Mouse (Mus musculus) erythroblast, embryonic 14.5 days (primary cell): ENCODE data around the gene Med10. TPM values are rescaled to one million over a fixed set of nuclear protein-coding genes. Genes with fewer than 3 reads are reported as not detected.

Experiments
- H3K27me3 ChIP-seq: 2 replicates; pipeline ENCODE4 v1.6.1; 2012; ENCODE audit warnings: inconsistent platforms; ENCODE audit not compliant: control insufficient read depth
- H3K36me3 ChIP-seq: 2 replicates; pipeline ENCODE4 v1.6.1; 2012; ENCODE audit warnings: mild to moderate bottlenecking, inconsistent platforms; ENCODE audit not compliant: control insufficient read depth
- H3K4me1 ChIP-seq: 2 replicates; pipeline ENCODE4 v1.6.1; 2012; ENCODE audit warnings: inconsistent platforms; ENCODE audit not compliant: control insufficient read depth
- H3K4me3 ChIP-seq: replicated peaks from 2 replicates; pipeline ENCODE3; 2012; ENCODE audit warnings: moderate library complexity, mild to moderate bottlenecking, inconsistent platforms
- H3K9me3 ChIP-seq: 2 replicates; pipeline ENCODE4 v1.6.1; 2012; ENCODE audit warnings: low read length, inconsistent platforms, mixed read lengths; ENCODE audit not compliant: control insufficient read depth
- GATA1 ChIP-seq: IDR thresholded peaks from 2 replicates; pipeline ENCODE4 v1.6.1; 2012; ENCODE audit warnings: low read length, inconsistent platforms, mixed read lengths
- TAL1 ChIP-seq: IDR thresholded peaks from 3 replicates; pipeline ENCODE4 v1.6.1; 2012; ENCODE audit warnings: low read length, inconsistent platforms, mixed read lengths
- polyA plus RNA-seq: library from polyadenylated mRNA; stranded (reverse); fragments of >175 nt; gene quantifications from 2 replicates; pipeline ENCODE4 v1.2.3, GENCODE M21; 2012

Gene Med10
- polyA plus RNA-seq = 1.2 and 1.8 TPM in 2 replicates

DNA sequence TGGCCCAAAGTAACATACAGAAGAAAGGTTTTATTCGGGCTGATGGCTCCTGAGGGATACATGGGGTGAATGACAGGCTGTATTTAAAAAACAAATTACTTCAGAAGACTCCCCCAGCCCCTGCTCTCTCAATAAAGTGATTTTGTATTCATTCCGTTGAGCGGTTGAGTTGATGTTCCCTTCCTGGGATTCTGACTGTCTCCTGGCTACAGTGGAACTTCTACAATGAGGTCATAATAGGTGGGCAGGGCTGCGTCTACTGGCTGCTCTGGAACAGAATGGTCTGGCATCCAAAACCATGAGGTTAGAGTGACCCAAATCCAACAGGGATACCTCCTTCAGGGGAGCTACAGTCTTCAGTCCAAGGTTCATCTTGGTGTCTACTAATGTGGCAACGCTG, at the start of gene Med10:
TSS of gene Med10 (plus strand) at position 301 of the 400 bp plus-strand sequence.
- TF ChIP-seq GATA1 (no peak), TAL1 (no peak)
- H3K9me3 ChIP-seq = no peaks in the 10 kb centered on the region
- H3K27me3 ChIP-seq = no peaks in the 10 kb centered on the region
- H3K36me3 ChIP-seq = no peaks in the 10 kb centered on the region
- no peak within 1 kb of the TSS for H3K4me3 ChIP-seq
- H3K4me1 ChIP-seq = no peaks in the 10 kb centered on the region

DNA sequence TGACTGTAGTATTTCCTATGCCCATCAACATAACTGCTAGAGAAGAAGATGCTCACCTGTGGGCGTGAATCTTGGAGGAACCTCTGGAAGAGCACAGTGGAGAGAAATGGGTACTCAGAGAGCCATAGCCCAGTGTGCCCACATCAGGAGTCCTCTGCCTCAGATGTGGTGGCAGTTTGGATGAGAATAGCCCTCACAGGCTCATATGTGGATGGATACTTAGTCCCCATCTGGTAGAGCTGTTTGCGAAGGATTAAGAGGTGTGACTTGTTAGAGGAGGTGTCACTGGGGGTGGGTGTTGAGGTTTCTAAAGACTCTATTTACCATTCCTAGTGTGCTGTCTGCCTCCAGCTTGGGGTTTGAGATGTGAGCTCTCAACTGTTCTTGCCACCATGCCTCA, 49.3 kb upstream of the Med10 start:
- H3K4me1 ChIP-seq = no peaks in the 10 kb centered on the region
- H3K36me3 ChIP-seq = no peaks in the 10 kb centered on the region
- H3K4me3 ChIP-seq = no peak overlapping the region
- no peaks in the 10 kb centered on the region for H3K9me3 ChIP-seq
- TF ChIP-seq TAL1 (no peak), GATA1 (no peak)
- no peaks in the 10 kb centered on the region for H3K27me3 ChIP-seq

DNA sequence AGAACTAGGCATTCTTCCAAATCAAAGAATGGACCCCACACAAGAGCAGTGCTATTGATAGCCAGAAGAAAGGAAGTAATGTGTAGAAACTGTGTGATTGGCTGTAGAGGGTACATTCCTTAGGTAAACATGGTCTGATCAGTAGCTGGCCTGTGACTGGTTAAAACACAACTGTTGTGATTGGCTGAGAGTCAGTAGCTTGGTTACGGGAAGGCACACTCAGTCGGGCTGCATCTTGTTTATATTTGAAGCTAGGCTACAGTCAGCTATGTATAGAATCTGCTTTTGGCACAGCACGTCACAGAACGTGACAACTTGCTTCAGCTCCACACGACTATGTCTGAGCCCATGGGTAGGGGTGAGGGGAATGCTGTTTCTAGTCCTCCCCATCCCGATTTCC, 43.2 kb upstream of the Med10 start:
- H3K36me3 ChIP-seq = no peaks in the 10 kb centered on the region
- H3K4me1 ChIP-seq = no peaks in the 10 kb centered on the region
- no peaks in the 10 kb centered on the region for H3K27me3 ChIP-seq
- no peak for TF ChIP-seq GATA1
- TF ChIP-seq TAL1 = no peak
- no peak overlapping the region for H3K4me3 ChIP-seq
- peaks cover under 1% of the 10 kb centered on the region; the same call in 1 of the 2 replicates for H3K9me3 ChIP-seq

DNA sequence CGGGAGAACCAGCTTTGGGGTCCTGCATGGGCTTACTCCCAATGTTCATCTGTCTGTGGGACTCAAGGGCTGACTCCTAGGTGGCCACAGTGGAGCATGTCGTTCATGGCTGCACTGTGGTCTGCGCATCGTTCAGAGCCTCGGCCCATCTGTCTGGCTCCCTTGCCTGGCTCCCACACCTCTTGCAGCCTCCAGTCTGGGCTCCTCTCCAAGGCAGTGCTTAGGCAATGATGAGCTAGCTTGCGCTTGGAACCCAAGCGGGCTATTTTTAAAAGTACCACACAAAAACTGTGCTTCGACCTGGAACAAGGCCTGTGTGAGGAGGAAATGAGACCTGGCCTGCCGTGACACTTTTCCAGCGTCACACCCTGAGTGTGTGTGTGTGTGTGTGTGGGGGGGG, 40.8 kb upstream of the Med10 start:
- H3K9me3 ChIP-seq = peaks cover 4% of the 10 kb centered on the region; the same call in 1 of the 2 replicates
- TF ChIP-seq TAL1 (no peak), GATA1 (no peak)
- no peaks in the 10 kb centered on the region for H3K36me3 ChIP-seq
- no peak overlapping the region for H3K4me3 ChIP-seq
- no peaks in the 10 kb centered on the region for H3K4me1 ChIP-seq
- no peaks in the 10 kb centered on the region for H3K27me3 ChIP-seq

DNA sequence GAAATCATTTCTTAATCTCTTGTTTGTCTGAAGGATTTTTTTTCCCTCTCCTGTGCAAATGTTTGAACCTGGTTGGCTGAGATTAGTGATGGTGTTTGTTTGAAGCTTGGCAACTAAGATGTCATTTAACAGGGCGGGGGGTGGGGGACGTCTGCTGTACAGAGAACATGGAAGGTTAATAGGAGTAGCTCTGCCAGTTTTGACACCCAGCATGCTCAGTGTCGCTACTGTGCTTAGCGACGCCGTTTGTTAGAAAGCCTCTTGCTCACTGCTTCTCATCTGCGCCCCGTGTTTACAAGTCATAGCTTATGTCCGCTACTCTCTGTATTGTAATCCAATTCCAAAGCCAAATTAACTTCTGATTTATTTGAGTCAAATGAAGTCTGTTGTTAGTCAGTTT, 37.5 kb upstream of the Med10 start:
- Histone ChIP-seq H3K27me3 (no peaks in the 10 kb centered on the region), H3K36me3 (no peaks in the 10 kb centered on the region), H3K9me3 (peaks cover 20% of the 10 kb centered on the region), H3K4me3 (no peak overlapping the region), H3K4me1 (no peaks in the 10 kb centered on the region)
- TF ChIP-seq GATA1 (no peak), TAL1 (no peak)

DNA sequence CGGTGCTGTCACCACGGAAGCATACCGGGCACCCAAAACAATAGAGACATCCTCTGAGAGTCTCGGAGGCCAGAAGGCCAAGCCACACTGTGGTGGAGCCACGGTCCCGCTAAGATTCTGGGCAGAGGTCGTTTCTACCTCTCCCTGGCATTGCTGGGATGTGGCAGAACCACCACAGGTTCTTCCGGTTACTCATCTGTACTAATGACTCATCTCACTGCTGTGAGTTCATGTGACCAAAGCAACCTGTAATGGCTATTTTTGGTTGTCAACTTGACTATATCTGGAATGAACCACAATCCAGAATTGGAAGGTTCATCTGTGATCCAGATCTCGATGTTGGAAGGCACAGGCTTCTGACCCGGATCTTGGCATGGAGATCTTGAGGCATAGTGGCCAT, 34.0 kb upstream of the Med10 start:
- H3K9me3 ChIP-seq = peaks cover 23% of the 10 kb centered on the region
- no peak overlapping the region for H3K4me3 ChIP-seq
- H3K27me3 ChIP-seq = no peaks in the 10 kb centered on the region
- TF ChIP-seq GATA1 (no peak), TAL1 (no peak)
- H3K36me3 ChIP-seq = no peaks in the 10 kb centered on the region
- H3K4me1 ChIP-seq = no peaks in the 10 kb centered on the region

DNA sequence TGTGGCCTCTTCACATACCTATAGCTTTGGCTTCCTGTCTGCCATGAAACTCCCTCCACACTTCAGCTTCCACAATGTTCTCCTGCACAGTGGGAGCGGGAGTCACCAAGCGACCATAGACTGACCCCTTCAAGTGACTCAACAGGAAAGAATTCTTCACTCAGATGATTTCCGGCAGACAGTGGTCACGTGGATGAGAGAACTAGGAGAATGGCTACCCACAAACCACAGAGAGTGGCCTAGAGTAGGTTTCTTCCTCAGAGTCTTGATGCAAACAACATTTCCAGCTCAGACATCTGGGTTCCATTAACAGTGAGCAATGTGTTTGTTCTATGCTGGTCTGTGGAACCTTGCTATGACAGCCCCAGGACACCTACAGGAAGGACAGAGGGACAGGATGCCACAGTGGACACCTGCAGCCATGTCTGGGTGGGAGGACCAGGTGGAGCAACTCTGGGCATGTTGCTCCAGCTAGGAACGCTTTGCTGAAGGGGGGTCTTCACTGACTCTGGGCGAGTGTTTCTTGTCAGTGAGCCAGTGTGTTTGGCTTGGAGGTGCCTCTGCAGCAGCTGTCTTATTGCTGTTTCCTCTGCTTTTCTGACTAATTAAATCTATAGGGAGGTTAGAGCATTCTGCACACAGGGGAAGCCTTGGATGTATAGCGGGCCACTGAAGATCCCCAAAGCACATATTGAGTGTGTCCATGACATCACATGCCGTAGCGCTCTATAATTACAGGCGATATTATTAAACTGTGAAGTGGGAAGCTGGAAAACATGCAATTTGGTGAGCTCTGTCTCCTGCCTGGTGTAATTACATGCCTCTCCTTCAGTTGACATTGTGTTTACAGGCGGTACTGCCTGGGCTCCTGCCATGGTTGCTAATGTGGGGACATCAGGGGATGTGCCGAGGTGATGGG, 31.4 kb upstream of the Med10 start:
- Histone ChIP-seq H3K4me3 (no peak overlapping the region), H3K9me3 (peaks cover 19% of the 10 kb centered on the region), H3K4me1 (no peaks in the 10 kb centered on the region), H3K27me3 (no peaks in the 10 kb centered on the region), H3K36me3 (no peaks in the 10 kb centered on the region)
- no peak for TF ChIP-seq GATA1
- no peak for TF ChIP-seq TAL1

DNA sequence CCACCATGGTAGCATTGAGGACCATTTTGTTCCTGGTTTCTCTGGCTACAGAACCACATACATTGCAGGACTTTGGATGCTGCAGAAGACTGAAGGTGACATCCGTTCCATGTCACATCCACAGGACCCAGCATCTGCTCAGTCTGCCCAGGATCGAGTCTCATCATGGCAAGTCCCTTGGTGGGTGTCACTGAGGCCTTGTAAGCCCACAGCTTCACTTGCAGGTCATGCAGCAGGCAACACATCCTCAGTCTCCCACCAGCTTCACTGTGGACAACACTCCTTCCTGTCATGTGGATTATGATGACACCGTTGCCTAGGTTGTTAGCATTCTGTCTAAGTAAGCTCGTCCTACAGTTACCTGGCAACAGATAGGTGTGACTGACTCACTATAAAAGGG, 29.8 kb upstream of the Med10 start:
- no peak for TF ChIP-seq GATA1
- no peak for TF ChIP-seq TAL1
- Histone ChIP-seq H3K27me3 (no peaks in the 10 kb centered on the region), H3K4me1 (no peaks in the 10 kb centered on the region), H3K36me3 (no peaks in the 10 kb centered on the region), H3K4me3 (no peak overlapping the region), H3K9me3 (peaks cover 18% of the 10 kb centered on the region)

DNA sequence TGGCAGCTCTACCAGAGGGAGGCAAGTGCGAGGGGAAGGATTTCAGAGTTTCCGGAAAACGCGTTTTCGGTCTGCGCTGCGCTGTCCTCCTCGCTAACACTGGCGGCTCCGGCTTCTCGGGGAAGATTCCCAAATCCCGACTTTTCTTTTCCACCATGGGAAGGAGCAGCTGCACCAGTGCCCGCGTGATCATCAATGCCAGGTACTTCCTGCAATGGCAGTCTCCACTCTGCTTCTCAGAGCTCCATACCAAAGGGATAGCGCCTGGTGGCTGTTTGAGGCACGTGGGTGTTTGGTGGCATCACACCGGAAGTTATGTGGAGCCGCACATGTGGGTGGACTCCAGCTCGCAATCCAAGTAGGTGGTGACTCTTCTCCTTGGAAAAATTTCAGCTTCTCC, 24.0 kb upstream of the Med10 start:
- no peaks in the 10 kb centered on the region for H3K9me3 ChIP-seq
- H3K27me3 ChIP-seq = no peaks in the 10 kb centered on the region
- TF ChIP-seq TAL1 = no peak
- no peak for TF ChIP-seq GATA1
- no peaks in the 10 kb centered on the region for H3K4me1 ChIP-seq
- H3K36me3 ChIP-seq = no peaks in the 10 kb centered on the region
- H3K4me3 ChIP-seq = no peak overlapping the region

DNA sequence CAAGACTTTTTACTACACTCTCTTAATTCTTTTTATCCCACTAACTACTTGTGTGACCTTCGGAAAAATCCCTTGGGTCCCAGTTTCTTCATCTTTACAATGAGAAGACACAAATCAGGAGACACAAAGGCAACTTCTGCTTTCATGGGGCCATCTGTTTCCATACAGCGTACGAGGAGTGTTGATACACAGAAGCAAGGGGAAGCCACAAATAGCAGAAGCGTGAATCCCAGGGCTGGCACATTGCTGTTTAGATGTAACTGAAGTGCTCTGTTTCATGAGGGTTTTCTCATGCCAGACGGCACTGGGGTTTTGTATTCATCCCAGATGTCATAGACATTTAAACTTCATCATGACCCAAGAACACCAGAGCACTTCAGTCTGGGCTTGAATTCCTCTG, 13.5 kb upstream of the Med10 start:
- Histone ChIP-seq H3K4me3 (no peak overlapping the region), H3K27me3 (no peaks in the 10 kb centered on the region), H3K4me1 (no peaks in the 10 kb centered on the region), H3K9me3 (no peaks in the 10 kb centered on the region), H3K36me3 (no peaks in the 10 kb centered on the region)
- TF ChIP-seq TAL1 = no peak
- TF ChIP-seq GATA1 = no peak
